Mouse (Mus musculus): ENCODE measurements at regions not wholly inside any gene's neighbourhood (a gene's known extent, or its start where the extent isn't known, plus 50 kb on each side); places are given as distances from the start of the nearest gene placed in this dataset.

- Histone ChIP-seq H3K27me3 (no peaks in the 10 kb centered on the region), H3K4me1 (replicated peaks) (no peaks in the 10 kb centered on the region), H3K9ac (no peak overlapping the region), H3K4me2 (no peak overlapping the region), H3K36me3 (no peaks in the 10 kb centered on the region), H3K9me3 (no peaks in the 10 kb centered on the region), H3K4me3 (no peak overlapping the region), H3K27ac (replicated peaks) (no peak overlapping the region)
- no peak for ATAC-seq (ENCODE audit: low read depth)
- 85% methylated on average over 5 of the region's 5 CpGs for WGBS
These were observed 530.6 kb upstream of the Nrp1 start for GRCm38 (mm10) chr8:127827826-127828225.

GRCm38 (mm10) chr8:127829659-127830058, 528.7 kb upstream of the Nrp1 start:
- no peak overlapping the region for H3K4me3 ChIP-seq
- 92% methylated on average over 1 of the region's 1 CpGs for WGBS

GRCm38 (mm10) chr8:127834006-127834405, 524.4 kb upstream of the Nrp1 start:
- Histone ChIP-seq H3K27ac (replicated peaks) (no peak overlapping the region), H3K4me2 (no peak overlapping the region), H3K9ac (no peak overlapping the region), H3K36me3 (no peaks in the 10 kb centered on the region), H3K4me1 (replicated peaks) (no peaks in the 10 kb centered on the region), H3K4me3 (no peak overlapping the region), H3K27me3 (no peaks in the 10 kb centered on the region), H3K9me3 (no peaks in the 10 kb centered on the region)
- 82% methylated on average over 3 of the region's 3 CpGs for WGBS
- ATAC-seq (ENCODE audit: low read depth), result no peak

More at GRCm38 (mm10) chr8:127829659-127830058, 528.7 kb upstream of the Nrp1 start:
- Histone ChIP-seq H3K27me3 (no peaks in the 10 kb centered on the region), H3K9me3 (no peaks in the 10 kb centered on the region), H3K27ac (replicated peaks) (no peak overlapping the region), H3K4me1 (replicated peaks) (no peaks in the 10 kb centered on the region), H3K4me2 (no peak overlapping the region), H3K36me3 (no peaks in the 10 kb centered on the region), H3K9ac (no peak overlapping the region)
- ATAC-seq (ENCODE audit: low read depth), result no peak

GRCm38 (mm10) chr8:127836410-127837206, 521.8 kb upstream of the Nrp1 start:
- Histone ChIP-seq H3K4me1 (replicated peaks) (no peaks in the 10 kb centered on the region), H3K4me3 (no peak overlapping the region), H3K36me3 (no peaks in the 10 kb centered on the region), H3K27me3 (no peaks in the 10 kb centered on the region), H3K9me3 (no peaks in the 10 kb centered on the region), H3K9ac (no peak overlapping the region), H3K4me2 (no peak overlapping the region), H3K27ac (replicated peaks) (no peak overlapping the region)
- 87% methylated on average over 6 of the region's 6 CpGs for WGBS
- ATAC-seq (ENCODE audit: low read depth), result no peak

GRCm38 (mm10) chr8:127838311-127838710, 520.1 kb upstream of the Nrp1 start:
- H3K4me2 ChIP-seq, result no peak overlapping the region
- no peak overlapping the region for H3K9ac ChIP-seq
- no peak overlapping the region for H3K4me3 ChIP-seq
- H3K4me1 ChIP-seq (replicated peaks), result no peaks in the 10 kb centered on the region
- ATAC-seq (ENCODE audit: low read depth), result no peak
- no peaks in the 10 kb centered on the region for H3K27me3 ChIP-seq
- H3K9me3 ChIP-seq, result no peaks in the 10 kb centered on the region
- no peak overlapping the region for H3K27ac ChIP-seq (replicated peaks)
- no peaks in the 10 kb centered on the region for H3K36me3 ChIP-seq

GRCm38 (mm10) chr8:127847332-127848018, 510.9 kb upstream of the Nrp1 start:
- Histone ChIP-seq H3K27me3 (no peaks in the 10 kb centered on the region), H3K4me3 (no peak overlapping the region), H3K9me3 (no peaks in the 10 kb centered on the region), H3K27ac (replicated peaks) (no peak overlapping the region), H3K4me1 (replicated peaks) (no peaks in the 10 kb centered on the region), H3K9ac (no peak overlapping the region), H3K4me2 (no peak overlapping the region), H3K36me3 (no peaks in the 10 kb centered on the region)
- ATAC-seq (ENCODE audit: low read depth), result no peak
- 73% methylated on average over 9 of the region's 9 CpGs for WGBS

- no peak for ATAC-seq (ENCODE audit: low read depth)
- H3K27ac ChIP-seq (replicated peaks), result no peak overlapping the region
- no peaks in the 10 kb centered on the region for H3K36me3 ChIP-seq
- no peaks in the 10 kb centered on the region for H3K4me1 ChIP-seq (replicated peaks)
- H3K27me3 ChIP-seq, result no peaks in the 10 kb centered on the region
- no peak overlapping the region for H3K9ac ChIP-seq
- H3K4me2 ChIP-seq, result no peak overlapping the region
- no peak overlapping the region for H3K4me3 ChIP-seq
- no peaks in the 10 kb centered on the region for H3K9me3 ChIP-seq
These were observed 508.5 kb upstream of the Nrp1 start for GRCm38 (mm10) chr8:127849926-127850325.

- no peak overlapping the region for H3K9ac ChIP-seq
- no peak overlapping the region for H3K4me3 ChIP-seq
- H3K4me2 ChIP-seq, result no peak overlapping the region
- WGBS, result 48% methylated on average over 4 of the region's 4 CpGs
- no peaks in the 10 kb centered on the region for H3K27me3 ChIP-seq
- no peak overlapping the region for H3K27ac ChIP-seq (replicated peaks)
- H3K4me1 ChIP-seq (replicated peaks), result 0 out of 2 replicates have a peak, but pooled peaks cover 7% of the 10 kb centered on the region
- ATAC-seq (ENCODE audit: low read depth), result no peak
- no peaks in the 10 kb centered on the region for H3K9me3 ChIP-seq
- no peaks in the 10 kb centered on the region for H3K36me3 ChIP-seq
These were observed 502.6 kb upstream of the Nrp1 start for GRCm38 (mm10) chr8:127855653-127856300.

GRCm38 (mm10) chr8:127856351-127857135, 501.9 kb upstream of the Nrp1 start:
- H3K27me3 ChIP-seq, result no peaks in the 10 kb centered on the region
- no peaks in the 10 kb centered on the region for H3K36me3 ChIP-seq
- no peak for ATAC-seq (ENCODE audit: low read depth)
- WGBS, result 56% methylated on average over 5 of the region's 5 CpGs
- no peak overlapping the region for H3K9ac ChIP-seq
- H3K4me3 ChIP-seq, result no peak overlapping the region
- H3K4me2 ChIP-seq, result no peak overlapping the region
- H3K27ac ChIP-seq (replicated peaks), result no peak overlapping the region
- no peaks in the 10 kb centered on the region for H3K9me3 ChIP-seq
- 0 out of 2 replicates have a peak, but pooled peaks cover 7% of the 10 kb centered on the region for H3K4me1 ChIP-seq (replicated peaks)

- no peak overlapping the region for H3K4me3 ChIP-seq
- no peak overlapping the region for H3K27ac ChIP-seq (replicated peaks)
- no peak for ATAC-seq (ENCODE audit: low read depth)
- H3K4me2 ChIP-seq, result no peak overlapping the region
- H3K9me3 ChIP-seq, result no peaks in the 10 kb centered on the region
- no peaks in the 10 kb centered on the region for H3K36me3 ChIP-seq
- 0 out of 2 replicates have a peak, but pooled peaks cover 7% of the 10 kb centered on the region for H3K4me1 ChIP-seq (replicated peaks)
- no peak overlapping the region for H3K9ac ChIP-seq
- WGBS, result 83% methylated on average over 3 of the region's 3 CpGs
- no peaks in the 10 kb centered on the region for H3K27me3 ChIP-seq
These were observed 499.4 kb upstream of the Nrp1 start for GRCm38 (mm10) chr8:127859036-127859435.

GRCm38 (mm10) chr8:127860376-127860775, 498.0 kb upstream of the Nrp1 start:
- Histone ChIP-seq H3K27ac (replicated peaks) (no peak overlapping the region), H3K9ac (no peak overlapping the region), H3K9me3 (no peaks in the 10 kb centered on the region), H3K4me2 (no peak overlapping the region), H3K4me3 (no peak overlapping the region), H3K36me3 (no peaks in the 10 kb centered on the region), H3K27me3 (no peaks in the 10 kb centered on the region), H3K4me1 (replicated peaks) (0 out of 2 replicates have a peak, but pooled peaks cover 7% of the 10 kb centered on the region)
- no peak for ATAC-seq (ENCODE audit: low read depth)
- WGBS, result 69% methylated on average over 3 of the region's 3 CpGs

- no peak overlapping the region for H3K27ac ChIP-seq (replicated peaks)
- no peaks in the 10 kb centered on the region for H3K9me3 ChIP-seq
- H3K4me1 ChIP-seq (replicated peaks), result 0 out of 2 replicates have a peak, but pooled peaks cover 3% of the 10 kb centered on the region
- H3K4me2 ChIP-seq, result no peak overlapping the region
- no peak overlapping the region for H3K4me3 ChIP-seq
- no peaks in the 10 kb centered on the region for H3K36me3 ChIP-seq
- ATAC-seq (ENCODE audit: low read depth), result no peak
- 48% methylated on average over 3 of the region's 3 CpGs for WGBS
- H3K9ac ChIP-seq, result no peak overlapping the region
- no peaks in the 10 kb centered on the region for H3K27me3 ChIP-seq
These were observed 497.5 kb upstream of the Nrp1 start for GRCm38 (mm10) chr8:127860891-127861290.

Data from neural tube, embryonic 13.5 days (tissue).